Mouse (Mus musculus): Measurements from ENCODE around the gene Wfdc21. TPM values are rescaled to one million over a fixed set of nuclear protein-coding genes. Genes with fewer than 3 reads are reported as not detected.

The Wfdc21 gene
- total RNA-seq, 2 experiments from 2014 or later, result 146 to 203 TPM

GRCm38 (mm10) chr11:83747376-83748265, 881 bp downstream of the Wfdc21 start:
- no peak for ATAC-seq (replicated peaks; ENCODE audit: low FRiP score, poor library complexity, severe bottlenecking)

GRCm38 (mm10) chr11:83753581-83754181, 6.9 kb downstream of the Wfdc21 start, which contains the start of gene Heatr6:
Heatr6 (plus strand) TSS chr11:83753696.
- ATAC-seq (replicated peaks; ENCODE audit: low FRiP score, poor library complexity, severe bottlenecking), result peak; percentile 93

DNA sequence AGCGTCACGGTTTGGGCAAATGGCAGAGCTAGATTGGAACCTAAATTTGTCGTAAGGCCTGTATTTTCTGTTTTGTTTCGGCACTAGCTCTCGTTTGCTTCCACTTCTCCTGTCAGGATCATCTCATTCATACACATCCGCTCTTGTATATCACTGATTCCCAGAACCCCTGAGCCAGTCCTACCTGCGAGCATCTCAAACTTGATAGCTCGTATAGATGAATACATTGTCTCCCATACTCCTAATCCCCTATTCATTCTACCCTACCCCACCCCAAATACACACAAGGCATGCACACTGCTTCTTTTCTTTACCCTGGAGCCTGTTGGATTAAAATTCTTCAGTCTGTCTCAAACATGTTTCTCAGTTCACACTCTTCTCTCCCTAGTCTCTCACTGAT, 7.5 kb downstream of the Wfdc21 start:
- ATAC-seq (replicated peaks; ENCODE audit: low FRiP score, poor library complexity, severe bottlenecking), result no peak

DNA sequence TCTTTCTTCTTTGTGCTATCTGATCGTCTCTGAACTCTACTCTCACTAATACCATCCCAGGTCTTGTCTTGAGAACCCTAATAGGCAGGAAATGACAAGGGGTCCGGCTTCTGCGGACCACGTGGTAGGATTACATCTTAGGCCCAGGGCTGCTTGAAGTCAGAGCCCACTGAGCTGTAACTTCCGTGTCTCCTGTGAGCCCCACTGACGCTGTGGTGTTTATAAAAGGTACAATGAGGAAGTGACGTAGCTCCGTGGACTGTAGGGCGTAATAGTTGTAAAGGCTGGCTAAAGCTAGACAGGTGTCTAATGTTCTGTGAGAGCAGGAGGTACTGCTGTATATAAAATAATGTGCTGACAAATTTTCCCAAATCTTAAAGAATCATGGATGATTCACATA, 20.6 kb downstream of the Wfdc21 start:
- ATAC-seq (replicated peaks; ENCODE audit: low FRiP score, poor library complexity, severe bottlenecking), result no peak

GRCm38 (mm10) chr11:83768976-83769375, 22.2 kb downstream of the Wfdc21 start:
- no peak for ATAC-seq (replicated peaks; ENCODE audit: low FRiP score, poor library complexity, severe bottlenecking)

GRCm38 (mm10) chr11:83771014-83771413, 24.3 kb downstream of the Wfdc21 start:
- ATAC-seq (replicated peaks; ENCODE audit: low FRiP score, poor library complexity, severe bottlenecking), result no peak

- ATAC-seq (replicated peaks; ENCODE audit: low FRiP score, poor library complexity, severe bottlenecking), result no peak
Measured at GRCm38 (mm10) chr11:83772341-83772740, 25.6 kb downstream of the Wfdc21 start.

- ATAC-seq (replicated peaks; ENCODE audit: low FRiP score, poor library complexity, severe bottlenecking), result no peak
Measured at GRCm38 (mm10) chr11:83773691-83774090, 27.0 kb downstream of the Wfdc21 start.

GRCm38 (mm10) chr11:83774324-83774723, 27.6 kb downstream of the Wfdc21 start:
- no peak for ATAC-seq (replicated peaks; ENCODE audit: low FRiP score, poor library complexity, severe bottlenecking)

- no peak for ATAC-seq (replicated peaks; ENCODE audit: low FRiP score, poor library complexity, severe bottlenecking)
Measured at GRCm38 (mm10) chr11:83776798-83777197, 30.1 kb downstream of the Wfdc21 start.

GRCm38 (mm10) chr11:83783931-83784600, 37.3 kb downstream of the Wfdc21 start:
- ATAC-seq (replicated peaks; ENCODE audit: low FRiP score, poor library complexity, severe bottlenecking), result no peak

GRCm38 (mm10) chr11:83784661-83785060, 37.9 kb downstream of the Wfdc21 start:
- no peak for ATAC-seq (replicated peaks; ENCODE audit: low FRiP score, poor library complexity, severe bottlenecking)

DNA sequence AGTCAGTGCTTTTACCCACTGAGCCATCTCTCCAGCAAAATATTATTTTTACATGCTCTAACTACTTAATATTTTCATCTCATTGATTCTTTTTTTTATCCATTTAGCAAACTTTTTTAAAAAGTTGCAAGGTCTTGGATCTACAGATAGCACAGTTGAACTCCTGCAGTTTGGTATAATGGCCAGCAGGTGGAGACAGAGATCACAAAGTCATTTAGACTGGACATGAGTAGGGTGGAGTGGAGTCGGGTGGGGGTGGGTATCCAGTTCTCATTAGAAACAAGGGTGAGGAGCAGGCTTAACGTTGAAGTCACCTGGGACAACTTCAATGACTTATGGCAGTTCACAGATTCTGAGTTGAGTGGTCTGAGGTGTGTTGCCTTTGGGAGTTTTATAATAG, 38.6 kb downstream of the Wfdc21 start:
- peak; percentile 75 for ATAC-seq (replicated peaks; ENCODE audit: low FRiP score, poor library complexity, severe bottlenecking)

- ATAC-seq (replicated peaks; ENCODE audit: low FRiP score, poor library complexity, severe bottlenecking), result no peak
Measured at GRCm38 (mm10) chr11:83786835-83787234, 40.1 kb downstream of the Wfdc21 start.

DNA sequence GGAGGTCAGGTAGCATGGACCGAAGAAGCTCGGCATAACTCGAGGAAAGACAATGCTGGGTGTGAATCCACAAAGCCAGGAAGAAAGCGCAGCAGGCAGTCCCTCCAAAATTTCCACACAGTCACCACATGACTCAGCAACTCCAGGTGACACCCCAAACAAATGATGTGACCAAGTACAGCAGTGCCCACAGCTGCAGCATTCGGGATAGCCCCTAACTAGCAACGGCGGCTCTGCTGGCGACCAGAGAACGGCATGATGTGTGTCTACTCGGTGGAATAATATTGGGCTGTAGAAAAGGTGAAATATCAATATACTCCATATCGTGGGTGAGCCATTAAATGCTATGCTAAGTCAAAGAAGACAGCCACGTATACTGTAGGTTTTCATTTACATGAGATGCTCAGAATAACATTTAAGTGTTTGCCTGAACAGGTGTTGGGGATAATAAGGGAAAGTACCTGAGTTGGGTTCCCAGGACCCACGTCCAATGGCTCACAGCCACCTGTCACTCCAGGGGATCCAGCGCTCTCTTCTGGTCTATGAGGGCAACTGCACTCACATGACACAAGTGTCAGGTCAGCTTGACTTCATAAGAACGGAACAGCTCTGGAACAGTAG, 40.8 kb downstream of the Wfdc21 start:
- ATAC-seq (replicated peaks; ENCODE audit: low FRiP score, poor library complexity, severe bottlenecking), result no peak

- no peak for ATAC-seq (replicated peaks; ENCODE audit: low FRiP score, poor library complexity, severe bottlenecking)
Measured at GRCm38 (mm10) chr11:83788331-83788730, 41.6 kb downstream of the Wfdc21 start.

DNA sequence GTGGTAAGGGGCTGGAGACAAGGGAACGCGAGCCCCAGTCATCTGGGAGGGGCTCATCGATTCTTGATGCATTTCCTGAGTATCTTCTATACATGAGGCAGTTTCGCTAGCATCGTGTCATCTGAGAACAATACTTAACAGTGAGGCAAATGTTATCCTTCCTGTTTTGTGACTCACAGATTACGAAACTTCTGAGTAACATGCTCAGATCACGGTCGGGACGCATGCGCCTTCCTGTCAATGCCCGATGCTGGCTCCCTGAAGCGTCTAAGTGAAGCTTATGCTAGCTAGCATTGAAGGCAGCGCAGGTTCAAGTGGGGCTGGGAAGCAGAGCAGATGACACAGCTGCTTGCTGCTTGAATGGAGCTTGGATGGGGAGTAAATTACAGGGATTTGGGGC, 42.5 kb downstream of the Wfdc21 start:
- ATAC-seq (replicated peaks; ENCODE audit: low FRiP score, poor library complexity, severe bottlenecking), result no peak

DNA sequence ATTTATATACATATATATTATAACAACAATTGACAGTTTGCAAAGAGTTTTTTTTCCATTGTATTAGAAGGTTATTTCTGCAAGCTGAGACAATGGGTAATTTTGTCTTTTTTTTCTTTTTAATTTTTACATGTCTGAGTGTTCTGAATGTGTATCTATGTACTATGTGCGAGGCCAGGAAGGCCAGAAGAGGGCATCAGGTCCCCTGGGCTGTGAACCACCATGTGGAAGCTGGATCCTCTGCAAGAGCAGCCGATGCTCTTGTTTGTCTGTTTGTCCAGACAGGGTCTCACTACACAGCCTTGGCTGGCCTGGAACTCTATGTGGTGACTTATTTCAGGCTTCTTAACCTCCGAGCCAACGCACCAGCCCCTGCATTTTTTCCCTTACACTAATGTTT, 44.4 kb downstream of the Wfdc21 start:
- ATAC-seq (replicated peaks; ENCODE audit: low FRiP score, poor library complexity, severe bottlenecking), result no peak

DNA sequence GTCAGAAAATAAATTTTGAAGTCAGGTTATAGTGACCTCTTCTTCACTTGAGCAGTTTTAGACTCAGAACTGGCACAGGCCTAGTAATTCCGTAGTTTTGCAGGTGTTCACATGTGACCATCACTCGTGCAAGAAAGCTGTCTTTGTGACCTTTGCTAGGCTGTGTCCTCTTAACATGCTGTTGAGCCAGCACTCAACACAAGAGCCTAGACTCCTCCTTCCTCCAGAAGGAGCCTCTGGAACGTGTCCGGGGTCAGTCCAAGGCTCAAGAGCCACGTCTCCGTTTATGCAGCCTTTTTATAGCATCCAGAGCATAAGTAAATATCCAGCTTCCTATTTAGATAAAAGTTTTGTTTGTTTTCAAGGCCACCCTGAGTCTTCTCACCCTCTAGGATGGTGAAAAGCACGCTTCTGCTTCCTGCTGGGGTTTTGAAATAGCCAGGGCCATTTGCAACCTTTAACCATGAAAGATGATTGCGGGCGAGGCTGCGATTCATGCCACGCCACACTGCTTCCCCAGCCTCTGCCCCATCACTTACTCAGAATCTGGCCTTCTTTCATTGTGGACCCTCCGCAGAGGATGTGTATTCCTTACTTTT, 45.7 kb downstream of the Wfdc21 start:
- no peak for ATAC-seq (replicated peaks; ENCODE audit: low FRiP score, poor library complexity, severe bottlenecking)

DNA sequence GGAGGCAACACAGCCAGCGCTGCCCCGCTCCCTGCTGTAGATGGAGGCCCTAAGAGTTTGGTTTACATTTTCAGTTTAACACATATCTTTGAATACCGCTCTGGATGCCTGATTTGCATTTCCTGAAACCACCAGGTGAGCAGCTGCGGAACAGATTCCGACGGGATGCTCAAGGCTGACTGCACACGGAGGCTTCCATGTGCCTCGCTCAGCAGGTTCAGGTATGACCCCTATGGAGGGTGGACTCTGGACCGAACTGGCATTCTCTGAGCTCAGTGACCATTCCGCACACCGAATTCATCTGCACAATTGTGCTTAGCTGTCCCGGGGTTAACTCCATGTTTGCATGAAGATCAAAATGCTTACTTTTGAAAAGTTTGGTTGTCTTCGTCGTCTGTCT, 46.5 kb downstream of the Wfdc21 start:
- ATAC-seq (replicated peaks; ENCODE audit: low FRiP score, poor library complexity, severe bottlenecking), result no peak

Measured in erythroblast, adult 5-6 weeks (primary cell).